ENCODE assay signal across 21 mouse cellular contexts in genomic region chr1:59959941-59960340, GRCm38 (mm10). TPM values are rescaled to one million over a fixed set of nuclear protein-coding genes. Genes with fewer than 3 reads are reported as not detected.
A peak's percentile ranks its signal among the peaks of the same experiment; 100 is the strongest.
DNase-seq lines count a peak whose midpoint lies in the region; ATAC-seq lines count a peak whose summit lies in the region.
"Had no signal": no experiment of that assay in that cellular context is flagged by ENCODE, and none has a peak within 500 bp of the region (broad histone marks: within the 10 kb centered on the region; RNA-seq: fewer than 3 reads in every experiment).

No protein-coding gene starts in this region.

- H3K4me3 ChIP-seq in liver, embryonic 13.5 days (replicated peaks): no peak overlapping the region
- H3K4me3 ChIP-seq in liver, embryonic 12.5 days: no peak overlapping the region
- no peak overlapping the region for H3K4me3 ChIP-seq in liver, embryonic 16.5 days (ENCODE audit: low read depth, low read length)
- H3K4me3 ChIP-seq: embryonic facial prominence, embryonic 10.5 days; embryonic facial prominence, embryonic 12.5 days; forebrain, embryonic 13.5 days; forebrain, embryonic 15.5 days had no signal

- H3K9me3 ChIP-seq in liver, embryonic 13.5 days (replicated peaks): no peaks in the 10 kb centered on the region
- H3K9me3 ChIP-seq in liver, embryonic 12.5 days (replicated peaks): no peaks in the 10 kb centered on the region
- H3K9me3 ChIP-seq in liver, embryonic 16.5 days (replicated peaks; ENCODE audit: control insufficient read depth, low read length): no peaks in the 10 kb centered on the region
- H3K9me3 ChIP-seq: embryonic facial prominence, embryonic 10.5 days; embryonic facial prominence, embryonic 12.5 days; forebrain, embryonic 13.5 days; forebrain, embryonic 15.5 days had no signal

- H3K4me2 ChIP-seq in liver, embryonic 13.5 days: no peak overlapping the region
- H3K4me2 ChIP-seq in liver, embryonic 12.5 days: no peak overlapping the region
- H3K4me2 ChIP-seq in liver, embryonic 16.5 days (ENCODE audit: low read depth, low read length): no peak overlapping the region
- H3K4me2 ChIP-seq: embryonic facial prominence, embryonic 12.5 days; forebrain, embryonic 13.5 days; forebrain, embryonic 15.5 days had no signal

- no peaks in the 10 kb centered on the region for H3K36me3 ChIP-seq in liver, embryonic 13.5 days
- H3K36me3 ChIP-seq in liver, embryonic 12.5 days: peaks cover 34% of the 10 kb centered on the region
- H3K36me3 ChIP-seq in liver, embryonic 16.5 days (ENCODE audit: control insufficient read depth, insufficient read depth): no peaks in the 10 kb centered on the region

- peak; percentile 65 for ATAC-seq in liver, embryonic 13.5 days (ENCODE audit: low read depth)
- no peak for ATAC-seq in liver, embryonic 12.5 days
- ATAC-seq in liver, embryonic 16.5 days (ENCODE audit: low read depth): peak; percentile 41; the same call in 1 of the 2 replicates
- ATAC-seq in megakaryocyte-erythroid progenitor cell, adult 5-6 weeks (replicated peaks; ENCODE audit: low FRiP score, low TSS enrichment, poor library complexity, severe bottlenecking): peak; percentile 73
- ATAC-seq: activated CD4-positive, CD25-positive, alpha-beta regulatory T cell, adult 4 months; forebrain, embryonic 13.5 days; forebrain, embryonic 15.5 days; forebrain, postnatal 0 days; Patski had no signal

- no peak for DNase-seq in liver, embryonic 13.5 days
- no peak for DNase-seq in liver
- DNase-seq in B cell, adult 2 months: no peak
- DNase-seq: adrenal gland, adult 8-10 months; adrenal gland, postnatal 14 days; adrenal gland, postnatal 36 days; cerebellum, adult 11-12 months; cerebellum, adult 2 months; cerebellum, adult 9-10 months; cerebellum, postnatal 10 days; cerebellum, postnatal 25 days; forebrain, postnatal 0 days had no signal

- no peaks in the 10 kb centered on the region for H3K27me3 ChIP-seq in liver, embryonic 13.5 days
- H3K27me3 ChIP-seq in liver, embryonic 12.5 days (replicated peaks): no peaks in the 10 kb centered on the region
- H3K27me3 ChIP-seq in liver, embryonic 16.5 days (ENCODE audit: control insufficient read depth, insufficient read depth, low read depth, low read length): no peaks in the 10 kb centered on the region
- H3K27me3 ChIP-seq: embryonic facial prominence, embryonic 12.5 days; forebrain, embryonic 13.5 days; forebrain, embryonic 15.5 days; Patski had no signal

- no peak overlapping the region for H3K27ac ChIP-seq in liver, embryonic 13.5 days
- H3K27ac ChIP-seq in liver, embryonic 12.5 days: no peak overlapping the region
- H3K27ac ChIP-seq in liver, embryonic 16.5 days (ENCODE audit: low read length): no peak overlapping the region
- H3K27ac ChIP-seq: embryonic facial prominence, embryonic 10.5 days; embryonic facial prominence, embryonic 12.5 days; forebrain, embryonic 13.5 days; forebrain, embryonic 15.5 days had no signal

- no peak overlapping the region for H3K9ac ChIP-seq in liver, embryonic 13.5 days
- no peak overlapping the region for H3K9ac ChIP-seq in liver, embryonic 12.5 days
- no peak overlapping the region for H3K9ac ChIP-seq in liver, embryonic 16.5 days (ENCODE audit: low read depth, low read length)
- H3K9ac ChIP-seq: embryonic facial prominence, embryonic 12.5 days; forebrain, embryonic 13.5 days; forebrain, embryonic 15.5 days; forebrain, postnatal 0 days had no signal

- H3K4me1 ChIP-seq in liver, embryonic 13.5 days (replicated peaks): peaks cover 15% of the 10 kb centered on the region
- peaks cover 18% of the 10 kb centered on the region for H3K4me1 ChIP-seq in liver, embryonic 12.5 days
- H3K4me1 ChIP-seq in liver, embryonic 16.5 days (ENCODE audit: control insufficient read depth, low read depth, low read length): no peaks in the 10 kb centered on the region
- H3K4me1 ChIP-seq: embryonic facial prominence, embryonic 10.5 days; embryonic facial prominence, embryonic 12.5 days; forebrain, embryonic 13.5 days; forebrain, embryonic 15.5 days had no signal

- WGBS in liver, embryonic 13.5 days (ENCODE audit: insufficient replicate concordance): 19% methylated on average over 1 of the region's 1 CpGs
- WGBS in liver, embryonic 12.5 days (ENCODE audit: insufficient replicate concordance): 23% methylated on average over 1 of the region's 1 CpGs
- 25% methylated on average over 1 of the region's 1 CpGs for WGBS in liver, embryonic 16.5 days (ENCODE audit: insufficient replicate concordance)

RNA-seq across cellular contexts. Expression of gene Fam117b, which starts 47.1 kb away (rescaled TPM):
- polyA plus RNA-seq in liver, embryonic 13.5 days (2015; fragmentation: Nextera tagmentation; extraction: Ambion mirVana): 2.5 and 2.9 TPM in 2 replicates
- 7.6 TPM in 2 replicates for polyA plus RNA-seq in liver, embryonic 12.5 days (2016; fragmentation: Nextera tagmentation; extraction: Ambion mirVana)
- polyA plus RNA-seq in liver, embryonic 16.5 days (2015; fragmentation: Nextera tagmentation; extraction: Ambion mirVana): 1.0 and 1.1 TPM in 2 replicates
- total RNA-seq in megakaryocyte-erythroid progenitor cell, adult 5-6 weeks (2014; fragmentation: Nextera tagmentation): 22.3 and 32.0 TPM in 2 replicates
- 30.0 and 32.6 TPM in 2 replicates for total RNA-seq in megakaryocyte-erythroid progenitor cell, adult 5-6 weeks (2017)
